22 mouse cellular contexts compared by ENCODE assay signal in genomic region chr17:47452886-47453285, GRCm38 (mm10). TPM values are rescaled to one million over a fixed set of nuclear protein-coding genes. Genes with fewer than 3 reads are reported as not detected.
DNase-seq lines count a peak whose midpoint lies in the region; ATAC-seq and TF ChIP-seq lines count a peak whose summit lies in the region.
"Had no signal": no experiment of that assay in that cellular context is flagged by ENCODE, and none has a peak within 500 bp of the region (broad histone marks: within the 10 kb centered on the region; RNA-seq: fewer than 3 reads in every experiment).

No protein-coding gene starts in this region.

- no peaks in the 10 kb centered on the region for H3K27me3 ChIP-seq in heart, embryonic 12.5 days (replicated peaks)
- no peaks in the 10 kb centered on the region for H3K27me3 ChIP-seq in lung, postnatal 0 days (replicated peaks; ENCODE audit: insufficient read depth, low read length)
- H3K27me3 ChIP-seq in neural tube, embryonic 15.5 days (replicated peaks) = no peaks in the 10 kb centered on the region
- H3K27me3 ChIP-seq: CH12.LX; forebrain, embryonic 12.5 days; liver, embryonic 12.5 days; lung, embryonic 15.5 days had no signal

- no peak for DNase-seq in heart, adult 18-20 months
- DNase-seq in lung, postnatal 0 days (ENCODE audit: low spot score) = no peak
- no peak for DNase-seq in lung, postnatal 4 days
- peak; percentile 57 for DNase-seq in kidney, postnatal 10 days
- DNase-seq in urinary bladder, adult 2 months (ENCODE audit: low spot score) = no peak
- DNase-seq in adrenal gland, adult (ENCODE audit: inconsistent age in 2 of 2, low spot score in 1 of 2) = no peak
- DNase-seq: adrenal gland, postnatal 10 days; cerebellum, adult 11 months; cerebellum, postnatal 14 days; embryo, embryonic 11 days; gastrocnemius, postnatal 14 days; left cerebral cortex, postnatal 4 days; midbrain, embryonic 14.5 days; thymus, postnatal 14 days had no signal

- 0 out of 2 replicates have a peak overlapping the region, but pooled peaks have one; percentile 44 for H3K9ac ChIP-seq in heart, embryonic 12.5 days
- no peak overlapping the region for H3K9ac ChIP-seq in lung, postnatal 0 days (replicated peaks; ENCODE audit: low read depth)
- no peak overlapping the region for H3K9ac ChIP-seq in neural tube, embryonic 15.5 days (replicated peaks)
- H3K9ac ChIP-seq: forebrain, embryonic 12.5 days; liver, embryonic 12.5 days; lung, embryonic 15.5 days had no signal

- WGBS in heart, embryonic 12.5 days = 30% methylated on average over 7 of the region's 7 CpGs
- 49% methylated on average over 7 of the region's 7 CpGs for WGBS in lung, postnatal 0 days
- WGBS in neural tube, embryonic 15.5 days = 58% methylated on average over 7 of the region's 7 CpGs

- no peak overlapping the region for H3K4me3 ChIP-seq in heart, embryonic 12.5 days
- no peak overlapping the region for H3K4me3 ChIP-seq in lung, postnatal 0 days (ENCODE audit: low read depth, low read length)
- H3K4me3 ChIP-seq in neural tube, embryonic 15.5 days (replicated peaks) = no peak overlapping the region
- H3K4me3 ChIP-seq: forebrain, embryonic 12.5 days; liver, embryonic 12.5 days; lung, embryonic 15.5 days had no signal

- H3K4me2 ChIP-seq in heart, embryonic 12.5 days = no peak overlapping the region
- no peak overlapping the region for H3K4me2 ChIP-seq in lung, postnatal 0 days (replicated peaks; ENCODE audit: low read depth, low read length)
- no peak overlapping the region for H3K4me2 ChIP-seq in neural tube, embryonic 15.5 days
- H3K4me2 ChIP-seq: forebrain, embryonic 12.5 days; liver, embryonic 12.5 days; lung, embryonic 15.5 days had no signal

- no peak for TF ChIP-seq EP300 in lung, postnatal 0 days (IDR thresholded peaks at IDR 0.05)

- TF ChIP-seq CTCF in lung, postnatal 0 days (IDR thresholded peaks at IDR 0.05) = no peak

- peaks cover 89% of the 10 kb centered on the region for H3K4me1 ChIP-seq in heart, embryonic 12.5 days (replicated peaks)
- peaks cover 10% of the 10 kb centered on the region; the same call in 1 of the 2 replicates for H3K4me1 ChIP-seq in lung, postnatal 0 days (ENCODE audit: insufficient read depth, low read depth, low read length)
- 0 out of 2 replicates have a peak, but pooled peaks cover 2% of the 10 kb centered on the region for H3K4me1 ChIP-seq in neural tube, embryonic 15.5 days
- H3K4me1 ChIP-seq: forebrain, embryonic 12.5 days had no signal

- no peak for ATAC-seq in heart, embryonic 12.5 days (ENCODE audit: insufficient number of reproducible peaks, low FRiP score)
- ATAC-seq in lung, postnatal 0 days = 0 out of 2 replicates have a peak, but pooled peaks have one; percentile 21
- ATAC-seq in neural tube, embryonic 15.5 days (ENCODE audit: low FRiP score) = no peak
- ATAC-seq: hindbrain, postnatal 0 days; liver, embryonic 12.5 days had no signal

- no peaks in the 10 kb centered on the region for H3K36me3 ChIP-seq in heart, embryonic 12.5 days
- H3K36me3 ChIP-seq in lung, postnatal 0 days (ENCODE audit: insufficient read depth, low read length) = no peaks in the 10 kb centered on the region
- no peaks in the 10 kb centered on the region for H3K36me3 ChIP-seq in neural tube, embryonic 15.5 days
- H3K36me3 ChIP-seq: forebrain, embryonic 12.5 days; liver, embryonic 12.5 days; lung, embryonic 15.5 days had no signal

- H3K27ac ChIP-seq in heart, embryonic 12.5 days (ENCODE audit: poor library complexity, severe bottlenecking) = peak overlapping the region; percentile 32
- peak overlapping the region; percentile 26; the same call in 1 of the 2 replicates for H3K27ac ChIP-seq in lung, postnatal 0 days (ENCODE audit: low read length)
- H3K27ac ChIP-seq in neural tube, embryonic 15.5 days (replicated peaks) = no peak overlapping the region
- H3K27ac ChIP-seq: forebrain, embryonic 12.5 days; hindbrain, postnatal 0 days; liver, embryonic 12.5 days; lung, embryonic 15.5 days had no signal

- H3K9me3 ChIP-seq in heart, embryonic 12.5 days (replicated peaks) = no peaks in the 10 kb centered on the region
- no peaks in the 10 kb centered on the region for H3K9me3 ChIP-seq in lung, postnatal 0 days (ENCODE audit: low read length)
- no peaks in the 10 kb centered on the region for H3K9me3 ChIP-seq in neural tube, embryonic 15.5 days (replicated peaks)
- H3K9me3 ChIP-seq: forebrain, embryonic 12.5 days; liver, embryonic 12.5 days; lung, embryonic 15.5 days had no signal

RNA-seq across cellular contexts. Expression of gene 1700001C19Rik, which starts 15.7 kb away (rescaled TPM):
- polyA plus RNA-seq in heart, embryonic 12.5 days (2016; fragmentation: Nextera tagmentation; extraction: Ambion mirVana) = 1.0 and 1.2 TPM in 2 replicates
- total RNA-seq in heart, adult 18-20 months (2021) = not detected
- 0.15 and 0.44 TPM in 2 replicates for polyA plus RNA-seq in lung, postnatal 0 days (2015; fragmentation: Nextera tagmentation; extraction: Ambion mirVana)
- polyA plus RNA-seq in urinary bladder, adult 2 months (2012; rRNA removed) = 0.26 and 0.43 TPM in 2 replicates
- 0.63 and 0.78 TPM in 2 replicates for polyA plus RNA-seq in neural tube, embryonic 15.5 days (2015; fragmentation: Nextera tagmentation; extraction: Ambion mirVana)
- total RNA-seq: CH12.LX; gastrocnemius, postnatal 14 days; left cerebral cortex, postnatal 4 days; megakaryocyte, adult 5-6 weeks had no signal

RNA-seq across cellular contexts. Expression of gene AI661453, which starts 16.5 kb away (rescaled TPM):
- polyA plus RNA-seq in heart, embryonic 12.5 days (2016; fragmentation: Nextera tagmentation; extraction: Ambion mirVana) = 0.85 and 1.1 TPM in 2 replicates
- 1 to 10 TPM; 1.3 to 2.1 TPM for total RNA-seq in heart, adult 18-20 months (2021)
- 2.8 and 3.3 TPM in 2 replicates for polyA plus RNA-seq in lung, postnatal 0 days (2015; fragmentation: Nextera tagmentation; extraction: Ambion mirVana)
- polyA plus RNA-seq in urinary bladder, adult 2 months (2012; rRNA removed) = 9.4 and 14.9 TPM in 2 replicates
- polyA plus RNA-seq in neural tube, embryonic 15.5 days (2015; fragmentation: Nextera tagmentation; extraction: Ambion mirVana) = 0.19 and 0.43 TPM in 2 replicates
- total RNA-seq: CH12.LX had no signal

RNA-seq across cellular contexts. Expression of gene Taf8, which starts 49.2 kb away (rescaled TPM):
- 21.1 and 22.1 TPM in 2 replicates for polyA plus RNA-seq in heart, embryonic 12.5 days (2016; fragmentation: Nextera tagmentation; extraction: Ambion mirVana)
- 10 to 100 TPM; 10.2 to 10.4 TPM for total RNA-seq in heart, adult 18-20 months (2021)
- polyA plus RNA-seq in lung, postnatal 0 days (2015; fragmentation: Nextera tagmentation; extraction: Ambion mirVana) = 16.0 and 22.4 TPM in 2 replicates
- 29.5 and 33.2 TPM in 2 replicates for polyA plus RNA-seq in urinary bladder, adult 2 months (2012; rRNA removed)
- 19.5 and 21.5 TPM in 2 replicates for polyA plus RNA-seq in neural tube, embryonic 15.5 days (2015; fragmentation: Nextera tagmentation; extraction: Ambion mirVana)

RNA-seq across cellular contexts. Expression of gene Ccnd3, which starts 52.0 kb away (rescaled TPM):
- 533 and 538 TPM in 2 replicates for polyA plus RNA-seq in heart, embryonic 12.5 days (2016; fragmentation: Nextera tagmentation; extraction: Ambion mirVana)
- total RNA-seq in heart, adult 18-20 months (2021) = 10 to 100 TPM; 83.3 to 87.1 TPM
- polyA plus RNA-seq in lung, postnatal 0 days (2015; fragmentation: Nextera tagmentation; extraction: Ambion mirVana) = 195 and 214 TPM in 2 replicates
- polyA plus RNA-seq in urinary bladder, adult 2 months (2012; rRNA removed) = 110 and 134 TPM in 2 replicates
- polyA plus RNA-seq in neural tube, embryonic 15.5 days (2015; fragmentation: Nextera tagmentation; extraction: Ambion mirVana) = 76.5 and 139 TPM in 2 replicates

RNA-seq across cellular contexts. Expression of gene Guca1a, which starts 52.5 kb away (rescaled TPM):
- polyA plus RNA-seq in heart, embryonic 12.5 days (2016; fragmentation: Nextera tagmentation; extraction: Ambion mirVana) = 3.2 and 3.8 TPM in 2 replicates
- under 1 TPM in 1 of 2 experiments, not detected in 1; 0.42 TPM for total RNA-seq in heart, adult 18-20 months (2021)
- polyA plus RNA-seq in lung, postnatal 0 days (2015; fragmentation: Nextera tagmentation; extraction: Ambion mirVana) = 1.9 and 2.0 TPM in 2 replicates
- 4.5 and 5.4 TPM in 2 replicates for polyA plus RNA-seq in urinary bladder, adult 2 months (2012; rRNA removed)
- polyA plus RNA-seq in neural tube, embryonic 15.5 days (2015; fragmentation: Nextera tagmentation; extraction: Ambion mirVana) = 0.92 and 1.2 TPM in 2 replicates
